Mouse (Mus musculus) heart, adult 11 months (tissue): ENCODE results near the gene Gm9844.
"Not testable (repeated sequence)": the region's sequence is repeated elsewhere in the genome, so short reads cannot be mapped to it uniquely, and the experiment has no call there.

Source experiments
- DNase-seq: peaks from one replicate; pipeline ENCODE4 v3.0.0; 2022

The Gm9844 gene

GRCm38 (mm10) chr7:24869532-24870165 is 7.6 kb downstream of the Gm9844 start, which contains the start of the genes Lypd4 and Dmrtc2:
Gene Lypd4, minus strand, starts transcription at chr7:24869941.
Gene Dmrtc2, plus strand, starts transcription at chr7:24870057.
- DNase-seq, result no peak

GRCm38 (mm10) chr7:24877588-24877987 is 15.6 kb downstream of the Gm9844 start:
- DNase-seq, result no peak

GRCm38 (mm10) chr7:24879620-24880019 is 17.6 kb downstream of the Gm9844 start:
- no peak for DNase-seq

GRCm38 (mm10) chr7:24882416-24883199 is 20.6 kb downstream of the Gm9844 start:
- peak; percentile 83 for DNase-seq

GRCm38 (mm10) chr7:24883896-24884692 is 22.1 kb downstream of the Gm9844 start, which contains the start of gene Rps19:
Gene Rps19, plus strand, starts transcription at chr7:24884371.
- DNase-seq, result peak; percentile 100

- DNase-seq, result no peak
Measured at GRCm38 (mm10) chr7:24884693-24885291, 22.8 kb downstream of the Gm9844 start.

GRCm38 (mm10) chr7:24885468-24886307 is 23.7 kb downstream of the Gm9844 start:
- DNase-seq, result peak; percentile 86

- peak; percentile 91 for DNase-seq
Measured at GRCm38 (mm10) chr7:24886308-24886633, 24.3 kb downstream of the Gm9844 start.

GRCm38 (mm10) chr7:24887096-24887495 is 25.1 kb downstream of the Gm9844 start:
- DNase-seq, result peak; percentile 64

- peak; percentile 79 for DNase-seq
Measured at GRCm38 (mm10) chr7:24889431-24890220, 27.6 kb downstream of the Gm9844 start.

GRCm38 (mm10) chr7:24890281-24891216 is 28.5 kb downstream of the Gm9844 start:
- DNase-seq, result peak; percentile 94

GRCm38 (mm10) chr7:24891241-24892124 is 29.5 kb downstream of the Gm9844 start:
- DNase-seq, result peak; percentile 75

- DNase-seq, result peak; percentile 82
Measured at GRCm38 (mm10) chr7:24892125-24892583, 30.1 kb downstream of the Gm9844 start.

GRCm38 (mm10) chr7:24895749-24896148 is 33.7 kb downstream of the Gm9844 start:
- not testable (repeated sequence) for DNase-seq

- peak; percentile 63 for DNase-seq
Measured at GRCm38 (mm10) chr7:24896269-24896668, 34.3 kb downstream of the Gm9844 start.

GRCm38 (mm10) chr7:24897224-24897623 is 35.2 kb downstream of the Gm9844 start, which contains the start of gene Cd79a:
Gene Cd79a, plus strand, starts transcription at chr7:24897381.
- DNase-seq, result peak; percentile 92

GRCm38 (mm10) chr7:24897959-24898358 is 35.9 kb downstream of the Gm9844 start:
- no peak for DNase-seq

GRCm38 (mm10) chr7:24901114-24901513 is 39.1 kb downstream of the Gm9844 start:
- DNase-seq, result no peak

GRCm38 (mm10) chr7:24901842-24902241 is 39.8 kb downstream of the Gm9844 start:
- peak; percentile 95 for DNase-seq
